Mouse (Mus musculus): ENCODE data around the gene Commd4. TPM values are rescaled to one million over a fixed set of nuclear protein-coding genes. Genes with fewer than 3 reads are reported as not detected.

Commd4 gene
- polyA plus RNA-seq, 1 experiment from 2014 or later: 69.1 TPM

Other genes starting within 250 kb of the Commd4 start
- 6.6 TPM in 2 replicates for gene Snx33, start 230.0 kb downstream of the Commd4 start, polyA plus RNA-seq (2015; fragmentation: Nextera tagmentation; extraction: Ambion mirVana)
- gene Imp3, start 220.9 kb downstream of the Commd4 start, polyA plus RNA-seq (2015; fragmentation: Nextera tagmentation; extraction: Ambion mirVana): 61.8 and 63.2 TPM in 2 replicates
- 17.4 and 17.8 TPM in 2 replicates for gene Snupn, start 207.5 kb downstream of the Commd4 start, polyA plus RNA-seq (2015; fragmentation: Nextera tagmentation; extraction: Ambion mirVana)
- 13.8 and 14.8 TPM in 2 replicates for gene Ptpn9, start 163.4 kb downstream of the Commd4 start, polyA plus RNA-seq (2015; fragmentation: Nextera tagmentation; extraction: Ambion mirVana)
- gene Sin3a, start 86.3 kb downstream of the Commd4 start, polyA plus RNA-seq (2015; fragmentation: Nextera tagmentation; extraction: Ambion mirVana): 18.3 and 22.1 TPM in 2 replicates
- 58.0 and 58.4 TPM in 2 replicates for gene Man2c1, start 27.6 kb downstream of the Commd4 start, polyA plus RNA-seq (2015; fragmentation: Nextera tagmentation; extraction: Ambion mirVana)
- 5.0 and 5.3 TPM in 2 replicates for gene Neil1, start 10.0 kb downstream of the Commd4 start, polyA plus RNA-seq (2015; fragmentation: Nextera tagmentation; extraction: Ambion mirVana)
- gene Trcg1, start 78.2 kb upstream of the Commd4 start, polyA plus RNA-seq (2015; fragmentation: Nextera tagmentation; extraction: Ambion mirVana): 0.07 TPM in 1 of 2 replicates, not detected in the other
- 11.9 and 16.9 TPM in 2 replicates for gene 1700017B05Rik, start 104.3 kb upstream of the Commd4 start, polyA plus RNA-seq (2015; fragmentation: Nextera tagmentation; extraction: Ambion mirVana)

Measured in heart, embryonic 13.5 days (tissue).